Mouse (Mus musculus) forebrain, embryonic 12.5 days (tissue): ENCODE results near the gene Stub1. TPM values are rescaled to one million over a fixed set of nuclear protein-coding genes. Genes with fewer than 3 reads are reported as not detected.

Experiments
- ATAC-seq: fragments of 200-750 bp; cut with Nextera tagmentation; 2 replicates; pipeline ENCODE4 v1.8.0; 2017; ENCODE audit warnings: moderate TSS enrichment; ENCODE audit not compliant: low FRiP score
- H3K27ac ChIP-seq: fragments of 300-500 bp; sonication (generic); 2 replicates; pipeline ENCODE4 v1.5.1; 2016; ENCODE audit warnings: mild to moderate bottlenecking
- H3K27me3 ChIP-seq: fragments of 300-500 bp; sonication (generic); 2 replicates; pipeline ENCODE4 v1.6.1; 2016; ENCODE audit warnings: mild to moderate bottlenecking
- H3K36me3 ChIP-seq: fragments of 300-500 bp; sonication (generic); replicated peaks from 2 replicates; pipeline ENCODE4 v1.6.1; 2016; ENCODE audit warnings: mild to moderate bottlenecking
- H3K4me1 ChIP-seq: fragments of 300-500 bp; sonication (generic); 2 replicates; pipeline ENCODE4 v1.6.1; 2016
- H3K4me2 ChIP-seq: fragments of 300-500 bp; sonication (generic); 2 replicates; pipeline ENCODE4 v1.6.1; 2016; ENCODE audit warnings: mild to moderate bottlenecking, moderate library complexity
- H3K4me3 ChIP-seq: fragments of 300-500 bp; sonication (generic); replicated peaks from 2 replicates; pipeline ENCODE4 v1.5.1; 2016; ENCODE audit warnings: mild to moderate bottlenecking
- H3K9ac ChIP-seq: fragments of 300-500 bp; sonication (generic); 2 replicates; pipeline ENCODE4 v1.6.1; 2016; ENCODE audit warnings: mild to moderate bottlenecking
- H3K9me3 ChIP-seq: fragments of 300-500 bp; sonication (generic); 2 replicates; pipeline ENCODE4 v1.6.1; 2016
- WGBS: fragments of 180-500 bp; shearing (Covaris S2); methylation state at CpG from one replicate; pipeline ENCODE4 v1.1.7; 2016; 5-methylcytosine and 5-hydroxymethylcytosine counted together
- polyA plus RNA-seq: library from polyadenylated mRNA; unstranded; fragments of >200 nt; fragmentation: Nextera tagmentation; extraction: Ambion mirVana; gene quantifications from 2 replicates; pipeline ENCODE4 v1.2.1, GENCODE M21; 2016

Gene Stub1
- polyA plus RNA-seq, 1 experiment from 2014 or later, result 288 TPM

GRCm38 (mm10) chr17:25832436-25833290 is 541 bp downstream of the Stub1 start:
- peak; percentile 90 for ATAC-seq
- Histone ChIP-seq H3K9ac (peak overlapping the region; percentile 91), H3K36me3 (peaks cover 37% of the 10 kb centered on the region), H3K4me3 (peak overlapping the region; percentile 83), H3K4me2 (peak overlapping the region; percentile 84), H3K4me1 (peaks cover 85% of the 10 kb centered on the region), H3K27me3 (no peaks in the 10 kb centered on the region), H3K27ac (peak overlapping the region; percentile 93), H3K9me3 (no peaks in the 10 kb centered on the region)
- under 1% methylated on average over 69 of the region's 77 CpGs for WGBS

- Histone ChIP-seq H3K27ac (peak overlapping the region; percentile 93; the same call in 1 of the 2 replicates), H3K27me3 (no peaks in the 10 kb centered on the region), H3K9ac (peak overlapping the region; percentile 91), H3K4me3 (peak overlapping the region; percentile 83), H3K4me2 (peak overlapping the region; percentile 84), H3K36me3 (peaks cover 45% of the 10 kb centered on the region), H3K4me1 (peaks cover 82% of the 10 kb centered on the region), H3K9me3 (no peaks in the 10 kb centered on the region)
- WGBS, result 70% methylated on average over 21 of the region's 21 CpGs
- ATAC-seq, result no peak
Measured at GRCm38 (mm10) chr17:25831451-25832281, 1.5 kb downstream of the Stub1 start.

GRCm38 (mm10) chr17:25830806-25831431 is 2.3 kb downstream of the Stub1 start:
- ATAC-seq, result no peak
- H3K9ac ChIP-seq, result no peak overlapping the region
- no peak overlapping the region for H3K27ac ChIP-seq
- H3K9me3 ChIP-seq, result no peaks in the 10 kb centered on the region
- peak overlapping the region; percentile 84 for H3K4me2 ChIP-seq
- H3K4me3 ChIP-seq, result peak overlapping the region; percentile 83
- H3K36me3 ChIP-seq, result peaks cover 53% of the 10 kb centered on the region
- 88% methylated on average over 14 of the region's 14 CpGs for WGBS
- peaks cover 80% of the 10 kb centered on the region for H3K4me1 ChIP-seq
- no peaks in the 10 kb centered on the region for H3K27me3 ChIP-seq

DNA sequence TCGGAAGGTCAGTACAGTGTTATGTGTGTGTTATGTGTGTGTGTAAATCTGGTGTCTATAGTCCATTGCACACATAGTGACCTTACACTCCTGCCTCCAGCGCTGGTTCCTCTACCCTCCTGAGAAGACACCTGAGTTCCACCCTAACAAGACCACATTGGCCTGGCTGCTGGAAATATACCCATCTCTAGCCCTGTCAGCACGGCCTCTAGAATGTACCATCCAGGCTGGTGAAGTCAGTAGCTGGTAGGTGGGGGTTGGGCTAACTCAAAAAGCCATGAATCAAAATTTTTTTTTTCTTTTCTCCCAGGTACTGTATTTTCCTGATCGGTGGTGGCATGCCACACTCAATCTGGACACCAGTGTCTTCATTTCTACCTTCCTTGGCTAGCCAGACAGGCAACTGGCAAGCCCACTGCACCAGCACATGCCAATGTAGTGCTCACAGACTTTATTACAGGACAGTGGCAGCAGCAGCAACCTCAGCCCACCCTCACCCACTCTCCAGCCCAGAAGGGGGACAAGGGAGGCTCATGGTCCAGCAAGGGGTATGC is 2.9 kb downstream of the Stub1 start:
- Histone ChIP-seq H3K4me2 (peak overlapping the region; percentile 84), H3K36me3 (peaks cover 55% of the 10 kb centered on the region), H3K27ac (no peak overlapping the region), H3K9ac (peak overlapping the region; percentile 85; the same call in 1 of the 2 replicates), H3K4me3 (peak overlapping the region; percentile 63), H3K27me3 (no peaks in the 10 kb centered on the region), H3K4me1 (peaks cover 80% of the 10 kb centered on the region), H3K9me3 (no peaks in the 10 kb centered on the region)
- 83% methylated on average over 4 of the region's 4 CpGs for WGBS
- ATAC-seq, result no peak

- 45% methylated on average over 8 of the region's 8 CpGs for WGBS
- no peak for ATAC-seq
- H3K27ac ChIP-seq, result peak overlapping the region; percentile 93
- peak overlapping the region; percentile 85 for H3K9ac ChIP-seq
- peak overlapping the region; percentile 79 for H3K4me2 ChIP-seq
- peaks cover 48% of the 10 kb centered on the region for H3K36me3 ChIP-seq
- H3K27me3 ChIP-seq, result no peaks in the 10 kb centered on the region
- peak overlapping the region; percentile 63 for H3K4me3 ChIP-seq
- no peaks in the 10 kb centered on the region for H3K9me3 ChIP-seq
- H3K4me1 ChIP-seq, result peaks cover 80% of the 10 kb centered on the region
Measured at GRCm38 (mm10) chr17:25829558-25830017, 3.6 kb downstream of the Stub1 start.

DNA sequence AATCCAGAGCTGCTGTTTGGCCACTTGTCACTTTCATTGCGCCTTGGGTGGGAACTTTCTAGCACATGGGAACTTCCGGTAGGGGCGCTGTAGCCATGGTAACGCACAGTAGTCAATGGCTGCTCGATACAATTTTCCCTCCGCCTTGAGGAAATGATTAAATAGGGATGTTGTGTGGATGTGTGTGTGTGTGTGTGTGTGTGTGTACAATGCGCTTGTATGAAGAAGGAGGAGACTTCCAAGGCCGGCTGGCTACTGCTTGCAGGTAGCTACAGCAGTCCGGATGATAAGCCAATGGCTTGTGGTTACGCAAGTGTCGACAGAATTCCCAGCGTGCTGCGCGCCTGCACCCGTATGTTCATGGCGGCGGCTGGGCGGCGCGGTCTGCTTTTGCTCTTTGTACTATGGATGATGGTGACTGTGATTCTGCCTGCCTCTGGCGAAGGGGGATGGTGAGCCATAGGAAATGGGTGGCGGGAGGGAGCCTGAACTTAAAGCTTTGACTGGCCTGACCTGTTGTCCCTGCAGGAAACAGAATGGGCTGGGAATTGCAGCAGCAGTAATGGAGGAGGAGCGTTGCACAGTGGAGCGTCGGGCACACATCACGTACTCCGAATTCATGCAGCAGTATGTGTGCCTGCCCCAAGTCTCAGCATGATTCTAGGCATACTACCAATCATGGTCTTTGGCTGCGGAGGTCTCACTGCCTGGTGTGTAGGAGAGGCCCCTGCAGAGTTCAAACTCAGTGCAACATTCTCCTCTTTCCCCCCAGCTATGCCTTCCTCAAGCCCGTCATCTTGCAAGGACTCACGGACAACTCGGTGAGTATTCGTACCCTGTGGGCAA is 4.3 kb downstream of the Stub1 start, which contains the start of gene Jmjd8:
Jmjd8 (plus strand) TSS at position 156 of the 846 bp plus-strand sequence.
- peak within 1 kb of the TSS; percentile 85 for H3K9ac ChIP-seq
- no peaks in the 10 kb centered on the region for H3K9me3 ChIP-seq
- peaks cover 47% of the 10 kb centered on the region for H3K36me3 ChIP-seq
- H3K4me3 ChIP-seq, result peak within 1 kb of the TSS; percentile 63
- H3K27me3 ChIP-seq, result no peaks in the 10 kb centered on the region
- WGBS, result 2% methylated on average over 32 of the region's 32 CpGs
- H3K4me1 ChIP-seq, result peaks cover 80% of the 10 kb centered on the region
- peak within 1 kb of the TSS; percentile 93 for H3K27ac ChIP-seq
- H3K4me2 ChIP-seq, result peak within 1 kb of the TSS; percentile 79
- peak; percentile 48 for ATAC-seq

DNA sequence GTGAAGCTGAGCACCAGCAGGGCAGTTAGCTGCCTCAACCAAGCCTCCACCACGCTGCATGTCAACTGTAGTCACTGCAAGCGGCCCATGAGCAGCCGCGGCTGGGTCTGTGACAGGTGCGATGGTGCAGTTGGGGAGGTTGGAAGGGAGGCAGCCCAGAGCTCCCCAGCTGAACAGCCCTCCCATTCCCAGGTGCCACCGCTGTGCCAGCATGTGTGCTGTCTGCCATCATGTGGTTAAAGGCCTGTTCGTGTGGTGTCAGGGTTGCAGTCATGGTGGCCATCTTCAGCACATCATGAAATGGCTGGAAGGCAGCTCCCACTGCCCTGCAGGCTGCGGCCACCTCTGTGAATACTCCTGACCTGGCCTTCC is 5.0 kb downstream of the Stub1 start:
- Histone ChIP-seq H3K4me3 (peak overlapping the region; percentile 63), H3K27ac (peak overlapping the region; percentile 93), H3K36me3 (peaks cover 47% of the 10 kb centered on the region), H3K4me2 (peak overlapping the region; percentile 79), H3K9ac (peak overlapping the region; percentile 85; the same call in 1 of the 2 replicates), H3K9me3 (no peaks in the 10 kb centered on the region), H3K27me3 (no peaks in the 10 kb centered on the region), H3K4me1 (peaks cover 77% of the 10 kb centered on the region)
- 83% methylated on average over 8 of the region's 8 CpGs for WGBS
- no peak for ATAC-seq

DNA sequence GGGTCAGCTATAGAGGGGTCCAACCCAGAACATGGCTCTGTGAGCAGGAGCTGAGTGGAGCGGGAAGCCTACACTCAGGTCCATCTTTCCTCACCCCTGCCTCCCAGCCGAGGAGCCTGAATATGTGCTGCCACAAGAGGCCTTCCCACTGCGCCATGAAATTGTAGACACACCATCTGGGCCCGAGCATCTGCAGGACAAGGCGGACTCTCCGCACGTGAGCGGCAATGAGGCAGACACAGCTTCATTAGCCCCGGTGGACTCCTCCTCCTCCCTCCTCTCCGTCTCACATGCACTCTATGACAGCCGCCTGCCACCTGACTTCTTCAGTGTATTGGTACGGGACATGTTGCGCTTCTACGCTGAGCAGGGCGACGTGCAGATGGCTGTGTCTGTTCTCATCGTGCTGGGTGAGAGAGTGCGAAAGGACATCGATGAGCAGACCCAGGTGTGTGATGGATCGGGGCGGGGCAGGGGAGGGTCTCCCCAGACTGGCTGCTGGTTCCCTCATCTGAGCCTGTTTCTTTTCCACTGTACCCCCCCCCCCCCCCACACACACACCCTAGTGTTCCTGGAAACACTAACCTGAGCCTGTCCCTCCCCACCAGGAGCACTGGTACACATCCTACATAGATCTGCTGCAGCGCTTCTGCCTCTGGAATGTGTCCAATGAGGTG is 5.5 kb downstream of the Stub1 start:
- H3K27me3 ChIP-seq, result no peaks in the 10 kb centered on the region
- no peaks in the 10 kb centered on the region for H3K9me3 ChIP-seq
- no peak overlapping the region for H3K27ac ChIP-seq
- H3K9ac ChIP-seq, result 0 out of 2 replicates have a peak overlapping the region, but pooled peaks have one; percentile 85
- no peak for ATAC-seq
- peak overlapping the region; percentile 79; the same call in 1 of the 2 replicates for H3K4me2 ChIP-seq
- H3K4me1 ChIP-seq, result peaks cover 80% of the 10 kb centered on the region
- WGBS, result 92% methylated on average over 22 of the region's 22 CpGs
- peaks cover 47% of the 10 kb centered on the region for H3K36me3 ChIP-seq
- H3K4me3 ChIP-seq, result no peak overlapping the region; the same call in 1 of the 2 replicates

- Histone ChIP-seq H3K36me3 (peaks cover 47% of the 10 kb centered on the region), H3K9ac (no peak overlapping the region), H3K4me2 (no peak overlapping the region), H3K9me3 (no peaks in the 10 kb centered on the region), H3K4me3 (no peak overlapping the region), H3K27me3 (0 out of 2 replicates have a peak, but pooled peaks cover 3% of the 10 kb centered on the region), H3K27ac (no peak overlapping the region), H3K4me1 (peaks cover 78% of the 10 kb centered on the region)
- ATAC-seq, result no peak
- 94% methylated on average over 13 of the region's 13 CpGs for WGBS
Measured at GRCm38 (mm10) chr17:25827011-25827410, 6.2 kb downstream of the Stub1 start.

GRCm38 (mm10) chr17:25825984-25826570 is 7.1 kb downstream of the Stub1 start:
- ATAC-seq, result no peak
- H3K4me1 ChIP-seq, result peaks cover 68% of the 10 kb centered on the region
- 0 out of 2 replicates have a peak, but pooled peaks cover 3% of the 10 kb centered on the region for H3K27me3 ChIP-seq
- H3K9ac ChIP-seq, result no peak overlapping the region
- H3K4me2 ChIP-seq, result 0 out of 2 replicates have a peak overlapping the region, but pooled peaks have one; percentile 13
- H3K4me3 ChIP-seq, result no peak overlapping the region
- WGBS, result 95% methylated on average over 27 of the region's 27 CpGs
- H3K36me3 ChIP-seq, result peaks cover 38% of the 10 kb centered on the region
- no peak overlapping the region for H3K27ac ChIP-seq
- no peaks in the 10 kb centered on the region for H3K9me3 ChIP-seq
